Mouse (Mus musculus) neural tube, embryonic 15.5 days (tissue): Measurements from ENCODE around the gene Slc2a9. TPM values are rescaled to one million over a fixed set of nuclear protein-coding genes. Genes with fewer than 3 reads are reported as not detected.
A peak's percentile ranks its signal among the peaks of the same experiment; 100 is the strongest.

ENCODE experiments used
- ATAC-seq: fragments of 200-750 bp; cut with Nextera tagmentation; 2 replicates; pipeline ENCODE4 v1.8.0; 2017; ENCODE audit warnings: mild to moderate bottlenecking, moderate TSS enrichment, moderate library complexity; ENCODE audit not compliant: low FRiP score
- H3K27ac ChIP-seq: fragments of 300-500 bp; sonication (generic); replicated peaks from 2 replicates; pipeline ENCODE4 v1.5.1; 2015; ENCODE audit warnings: mild to moderate bottlenecking, inconsistent platforms
- H3K27me3 ChIP-seq: fragments of 300-500 bp; sonication (generic); replicated peaks from 2 replicates; pipeline ENCODE4 v1.6.1; 2015; ENCODE audit warnings: inconsistent platforms
- H3K36me3 ChIP-seq: fragments of 300-500 bp; sonication (generic); 2 replicates; pipeline ENCODE4 v1.6.1; 2015; ENCODE audit warnings: inconsistent platforms
- H3K4me1 ChIP-seq: fragments of 300-500 bp; sonication (generic); 2 replicates; pipeline ENCODE4 v1.6.1; 2015; ENCODE audit warnings: inconsistent platforms
- H3K4me2 ChIP-seq: fragments of 300-500 bp; sonication (generic); 2 replicates; pipeline ENCODE4 v1.6.1; 2015; ENCODE audit warnings: inconsistent platforms, mild to moderate bottlenecking, moderate library complexity
- H3K4me3 ChIP-seq: fragments of 300-500 bp; sonication (generic); replicated peaks from 2 replicates; pipeline ENCODE4 v1.5.1; 2015; ENCODE audit warnings: mild to moderate bottlenecking, inconsistent platforms
- H3K9ac ChIP-seq: fragments of 300-500 bp; sonication (generic); replicated peaks from 2 replicates; pipeline ENCODE4 v1.6.1; 2015; ENCODE audit warnings: mild to moderate bottlenecking, inconsistent platforms
- H3K9me3 ChIP-seq: fragments of 300-500 bp; sonication (generic); replicated peaks from 2 replicates; pipeline ENCODE4 v1.6.1; 2016; ENCODE audit warnings: inconsistent platforms
- WGBS: fragments of 180-500 bp; shearing (Covaris S2); methylation state at CpG from one replicate; pipeline ENCODE4 v1.1.7; 2015; ENCODE audit warnings: mixed read lengths; 5-methylcytosine and 5-hydroxymethylcytosine counted together
- polyA plus RNA-seq: library from polyadenylated mRNA; unstranded; fragments of >200 nt; fragmentation: Nextera tagmentation; extraction: Ambion mirVana; gene quantifications from 2 replicates; pipeline ENCODE4 v1.2.1, GENCODE M21; 2015

The Slc2a9 gene
- polyA plus RNA-seq, 1 experiment from 2014 or later = 0.44 TPM

DNA sequence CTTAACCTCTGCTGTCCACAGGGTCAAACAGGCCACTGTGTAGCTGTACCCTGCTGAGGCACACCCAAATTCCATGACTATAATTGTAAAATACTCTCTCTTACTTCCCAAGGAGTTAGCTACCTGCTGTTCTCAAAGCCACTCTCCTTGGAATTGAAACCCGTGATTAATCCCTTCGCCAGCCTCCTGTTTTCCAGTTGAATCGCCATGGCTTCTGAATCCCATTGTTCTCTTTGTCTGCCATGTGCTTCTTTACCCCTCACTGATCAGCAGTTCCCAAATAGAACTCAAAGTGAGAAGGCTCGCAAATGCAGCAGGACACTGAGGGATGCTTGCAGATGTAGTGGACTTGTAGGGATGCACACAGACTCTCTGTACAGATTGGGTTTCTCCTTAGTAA, 80.5 kb downstream of the Slc2a9 start:
- no peak overlapping the region for H3K4me2 ChIP-seq
- 14% methylated on average over 4 of the region's 4 CpGs for WGBS
- H3K9me3 ChIP-seq = no peaks in the 10 kb centered on the region
- ATAC-seq = no peak
- H3K36me3 ChIP-seq = no peaks in the 10 kb centered on the region
- no peak overlapping the region for H3K4me3 ChIP-seq
- H3K27ac ChIP-seq = no peak overlapping the region
- H3K27me3 ChIP-seq = no peaks in the 10 kb centered on the region
- H3K4me1 ChIP-seq = peaks cover 4% of the 10 kb centered on the region; the same call in 1 of the 2 replicates
- no peak overlapping the region for H3K9ac ChIP-seq

GRCm38 (mm10) chr5:38418799-38419198, 84.1 kb downstream of the Slc2a9 start:
- no peak for ATAC-seq
- WGBS = 76% methylated on average over 6 of the region's 6 CpGs
- Histone ChIP-seq H3K27me3 (no peaks in the 10 kb centered on the region), H3K4me1 (peaks cover 4% of the 10 kb centered on the region; the same call in 1 of the 2 replicates), H3K4me3 (no peak overlapping the region), H3K27ac (no peak overlapping the region), H3K9ac (no peak overlapping the region), H3K36me3 (no peaks in the 10 kb centered on the region), H3K9me3 (0 out of 2 replicates have a peak, but pooled peaks cover 3% of the 10 kb centered on the region), H3K4me2 (no peak overlapping the region)

GRCm38 (mm10) chr5:38403612-38404011, 99.3 kb downstream of the Slc2a9 start:
- Histone ChIP-seq H3K27me3 (no peaks in the 10 kb centered on the region), H3K4me2 (no peak overlapping the region), H3K4me3 (no peak overlapping the region), H3K9me3 (no peaks in the 10 kb centered on the region), H3K27ac (no peak overlapping the region), H3K9ac (no peak overlapping the region), H3K4me1 (no peaks in the 10 kb centered on the region), H3K36me3 (no peaks in the 10 kb centered on the region)
- WGBS = 21% methylated on average over 3 of the region's 3 CpGs
- no peak for ATAC-seq

DNA sequence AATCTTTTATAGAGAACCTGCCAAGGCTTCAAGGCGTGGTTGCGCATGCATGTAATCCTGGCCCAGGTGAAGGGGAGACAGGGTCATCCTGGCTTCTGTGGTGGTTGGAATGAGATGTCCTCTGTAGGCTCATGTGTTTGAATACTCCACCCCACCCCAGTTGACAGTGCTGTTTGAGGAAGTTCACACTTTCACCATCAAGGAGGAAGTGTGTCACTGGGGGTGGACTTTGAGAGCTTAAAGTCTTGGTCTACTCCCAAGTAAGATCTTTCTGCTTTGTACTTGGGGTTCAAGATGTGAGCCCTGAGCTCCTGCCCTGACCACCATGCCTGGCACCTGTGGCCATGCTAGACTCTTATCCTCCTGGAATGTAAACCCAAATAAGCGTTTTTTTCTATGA, 100.7 kb downstream of the Slc2a9 start:
- H3K27ac ChIP-seq = no peak overlapping the region
- no peaks in the 10 kb centered on the region for H3K27me3 ChIP-seq
- H3K4me3 ChIP-seq = no peak overlapping the region
- H3K4me1 ChIP-seq = no peaks in the 10 kb centered on the region
- no peak for ATAC-seq
- no peaks in the 10 kb centered on the region for H3K9me3 ChIP-seq
- 89% methylated on average over 3 of the region's 3 CpGs for WGBS
- no peaks in the 10 kb centered on the region for H3K36me3 ChIP-seq
- H3K4me2 ChIP-seq = no peak overlapping the region
- no peak overlapping the region for H3K9ac ChIP-seq

DNA sequence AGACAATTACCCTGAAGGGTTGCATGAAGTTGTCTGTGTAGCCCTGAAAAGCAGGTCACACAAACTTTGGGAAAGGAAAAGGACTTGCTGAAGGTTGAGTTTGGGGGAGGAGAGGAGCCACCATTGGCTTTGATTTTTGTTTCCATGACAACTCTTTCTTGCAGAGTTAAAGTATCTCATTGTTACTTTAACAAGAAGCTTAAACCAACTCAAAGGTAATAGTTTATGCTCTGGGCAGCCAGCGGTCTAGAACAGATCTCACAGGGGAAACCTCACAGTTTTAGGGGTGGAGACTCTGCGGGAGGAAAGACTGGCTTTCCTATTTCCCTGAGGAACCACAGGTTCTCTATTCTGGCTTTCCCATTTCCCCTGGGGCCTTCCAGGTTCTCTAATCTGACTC, 114.1 kb downstream of the Slc2a9 start:
- no peak for ATAC-seq
- no peaks in the 10 kb centered on the region for H3K36me3 ChIP-seq
- WGBS = 13% methylated on average over 2 of the region's 2 CpGs
- peaks cover 15% of the 10 kb centered on the region for H3K4me1 ChIP-seq
- H3K9me3 ChIP-seq = no peaks in the 10 kb centered on the region
- H3K4me2 ChIP-seq = no peak overlapping the region
- H3K27me3 ChIP-seq = no peaks in the 10 kb centered on the region
- H3K27ac ChIP-seq = no peak overlapping the region
- H3K4me3 ChIP-seq = no peak overlapping the region
- H3K9ac ChIP-seq = no peak overlapping the region

DNA sequence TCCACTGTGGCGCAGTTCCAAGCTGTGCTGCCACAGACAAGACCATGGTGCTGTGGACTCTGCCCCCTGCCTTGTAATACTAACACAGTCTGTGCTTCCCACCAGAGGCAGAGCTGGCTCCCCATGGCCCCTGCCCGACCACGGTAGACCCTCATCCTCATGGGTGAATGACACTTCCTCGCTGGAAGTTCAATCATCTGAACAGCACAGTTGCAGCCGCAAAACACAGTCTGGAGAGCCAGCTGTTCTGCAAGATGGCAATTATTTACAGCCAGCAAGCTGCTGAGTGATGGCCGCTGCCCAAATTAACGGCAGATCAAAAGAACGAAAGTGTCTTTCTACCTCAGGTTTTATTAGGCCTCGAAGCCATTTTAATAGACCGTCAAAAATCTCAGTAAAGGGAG, 114.5 kb downstream of the Slc2a9 start:
- no peak overlapping the region for H3K4me3 ChIP-seq
- 9% methylated on average over 10 of the region's 10 CpGs for WGBS
- H3K9me3 ChIP-seq = no peaks in the 10 kb centered on the region
- no peak overlapping the region; the same call in 1 of the 2 replicates for H3K4me2 ChIP-seq
- peaks cover 15% of the 10 kb centered on the region for H3K4me1 ChIP-seq
- ATAC-seq = no peak
- H3K9ac ChIP-seq = no peak overlapping the region
- no peak overlapping the region for H3K27ac ChIP-seq
- no peaks in the 10 kb centered on the region for H3K27me3 ChIP-seq
- H3K36me3 ChIP-seq = no peaks in the 10 kb centered on the region

DNA sequence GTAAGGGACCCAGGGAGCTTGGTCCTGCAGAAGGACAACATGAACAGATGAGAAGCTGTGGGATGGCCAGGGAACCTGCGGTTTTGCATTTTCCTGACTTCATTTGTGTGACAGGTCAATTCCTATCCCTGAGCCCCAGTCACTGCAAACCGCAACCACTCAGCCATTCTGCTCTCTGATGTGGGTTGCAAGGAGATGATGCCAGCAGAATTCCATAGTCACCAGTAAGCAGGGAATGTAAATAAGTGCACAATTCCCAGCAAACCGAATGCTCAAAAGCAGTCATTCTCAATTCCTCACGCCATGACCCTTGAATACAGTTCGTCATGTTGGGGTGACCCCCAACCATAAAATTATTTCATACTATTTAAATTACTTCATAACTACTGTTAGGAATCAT, 123.0 kb downstream of the Slc2a9 start:
- Histone ChIP-seq H3K36me3 (no peaks in the 10 kb centered on the region), H3K27ac (no peak overlapping the region), H3K4me2 (no peak overlapping the region), H3K27me3 (no peaks in the 10 kb centered on the region), H3K9me3 (no peaks in the 10 kb centered on the region), H3K9ac (no peak overlapping the region), H3K4me1 (no peaks in the 10 kb centered on the region), H3K4me3 (no peak overlapping the region)
- ATAC-seq = no peak
- 96% methylated on average over 5 of the region's 5 CpGs for WGBS

- H3K27me3 ChIP-seq = no peaks in the 10 kb centered on the region
- no peaks in the 10 kb centered on the region for H3K36me3 ChIP-seq
- no peak overlapping the region for H3K27ac ChIP-seq
- no peaks in the 10 kb centered on the region for H3K9me3 ChIP-seq
- 63% methylated on average over 5 of the region's 5 CpGs for WGBS
- ATAC-seq = no peak
- no peak overlapping the region for H3K4me3 ChIP-seq
- no peak overlapping the region for H3K4me2 ChIP-seq
- no peaks in the 10 kb centered on the region for H3K4me1 ChIP-seq
- no peak overlapping the region for H3K9ac ChIP-seq
Measured at GRCm38 (mm10) chr5:38372369-38372768, 130.6 kb downstream of the Slc2a9 start.

DNA sequence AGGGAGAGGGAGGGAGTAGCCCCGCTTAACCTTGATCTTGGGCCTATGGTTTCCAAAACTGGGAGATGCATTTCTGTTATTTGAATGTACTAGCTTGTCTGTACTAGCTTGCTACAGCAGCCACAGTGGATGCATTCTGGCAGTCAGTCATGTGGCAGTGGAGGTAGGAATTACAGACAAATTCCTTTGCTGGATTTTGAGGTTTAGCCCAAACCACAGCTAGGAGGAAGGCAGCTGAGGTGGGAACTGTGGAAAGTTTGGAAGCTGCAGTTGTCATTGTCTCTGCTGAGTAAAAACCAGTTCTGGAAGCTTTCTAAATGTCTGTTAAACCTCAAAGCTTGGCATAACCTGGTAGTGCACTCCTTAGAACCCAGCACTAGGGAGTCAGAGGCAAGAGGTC, 131.6 kb downstream of the Slc2a9 start:
- Histone ChIP-seq H3K9me3 (no peaks in the 10 kb centered on the region), H3K4me1 (peaks cover 10% of the 10 kb centered on the region), H3K36me3 (no peaks in the 10 kb centered on the region), H3K9ac (no peak overlapping the region), H3K4me2 (no peak overlapping the region), H3K27me3 (no peaks in the 10 kb centered on the region), H3K4me3 (no peak overlapping the region), H3K27ac (no peak overlapping the region)
- ATAC-seq = no peak
- 100% methylated on average over 1 of the region's 1 CpGs for WGBS

GRCm38 (mm10) chr5:38366650-38367470, 136.1 kb downstream of the Slc2a9 start:
- ATAC-seq = peak; percentile 37
- Histone ChIP-seq H3K27ac (no peak overlapping the region), H3K27me3 (no peaks in the 10 kb centered on the region; the same call in 1 of the 2 replicates), H3K9me3 (no peaks in the 10 kb centered on the region), H3K4me3 (peak overlapping the region; percentile 19), H3K36me3 (no peaks in the 10 kb centered on the region), H3K4me1 (peaks cover 21% of the 10 kb centered on the region), H3K9ac (no peak overlapping the region; the same call in 1 of the 2 replicates), H3K4me2 (peak overlapping the region; percentile 53)
- 23% methylated on average over 18 of the region's 18 CpGs for WGBS

DNA sequence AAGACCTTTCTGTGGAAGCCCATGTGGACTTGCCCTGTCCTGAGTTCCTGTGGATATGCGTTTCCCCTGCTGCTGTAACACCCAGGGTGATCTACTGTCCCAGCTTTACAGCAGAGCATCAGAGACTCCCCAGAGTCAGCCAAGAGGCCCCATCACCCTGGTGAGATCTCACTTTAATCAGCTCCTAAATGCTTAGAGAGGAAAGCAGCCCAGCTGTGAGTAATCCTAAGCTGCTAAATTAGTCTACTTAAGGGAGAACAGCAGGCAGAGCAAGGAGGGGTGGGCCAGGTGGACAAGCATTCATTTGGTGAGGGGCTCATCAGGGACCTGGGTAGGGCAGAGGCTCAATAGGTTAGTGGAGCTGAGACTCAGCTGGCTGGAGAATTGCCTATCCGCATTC, 137.4 kb downstream of the Slc2a9 start:
- H3K4me3 ChIP-seq = no peak overlapping the region
- H3K4me1 ChIP-seq = peaks cover 21% of the 10 kb centered on the region
- 59% methylated on average over 2 of the region's 2 CpGs for WGBS
- no peak for ATAC-seq
- H3K9ac ChIP-seq = no peak overlapping the region
- no peaks in the 10 kb centered on the region; the same call in 1 of the 2 replicates for H3K27me3 ChIP-seq
- H3K36me3 ChIP-seq = no peaks in the 10 kb centered on the region
- H3K9me3 ChIP-seq = no peaks in the 10 kb centered on the region
- no peak overlapping the region for H3K27ac ChIP-seq
- H3K4me2 ChIP-seq = no peak overlapping the region

GRCm38 (mm10) chr5:38364396-38364795, 138.5 kb downstream of the Slc2a9 start:
- H3K4me3 ChIP-seq = no peak overlapping the region
- H3K9ac ChIP-seq = no peak overlapping the region
- H3K9me3 ChIP-seq = no peaks in the 10 kb centered on the region
- WGBS = 77% methylated on average over 5 of the region's 5 CpGs
- no peak for ATAC-seq
- H3K27ac ChIP-seq = no peak overlapping the region
- H3K4me1 ChIP-seq = peaks cover 21% of the 10 kb centered on the region
- no peaks in the 10 kb centered on the region for H3K36me3 ChIP-seq
- H3K4me2 ChIP-seq = no peak overlapping the region
- no peaks in the 10 kb centered on the region; the same call in 1 of the 2 replicates for H3K27me3 ChIP-seq
